Mouse (Mus musculus): ENCODE results near the gene Grip2.

- TF ChIP-seq CTCF (IDR thresholded peaks at IDR 0.05; ENCODE audit: borderline replicate concordance, insufficient read depth, low read length) (no peak), POLR2A (IDR thresholded peaks at IDR 0.05; ENCODE audit: low read depth, low read length) (no peak)
These were observed 31.0 kb downstream of the Grip2 start for GRCm38 (mm10) chr6:91796064-91796463.
